Mouse (Mus musculus) neutrophil, adult 5-6 weeks (primary cell): ENCODE measurements around the gene Cd47. TPM values are rescaled to one million over a fixed set of nuclear protein-coding genes. Genes with fewer than 3 reads are reported as not detected.

Source experiments
- ATAC-seq: fragments of 151-379, 151-347 bp; 2 replicates; pipeline ENCODE4 v1.8.0; 2017; ENCODE audit warnings: mild to moderate bottlenecking, moderate TSS enrichment; ENCODE audit not compliant: insufficient number of reproducible peaks, poor library complexity, low FRiP score, severe bottlenecking; ENCODE audit errors: extremely low read depth
- total RNA-seq: library from RNA; stranded (forward); fragments of 200-1000 nt; gene quantifications from 2 replicates; pipeline ENCODE4 v1.2.3, GENCODE M21; 2017

Cd47 gene
- total RNA-seq, 1 experiment from 2014 or later = 119 TPM

DNA sequence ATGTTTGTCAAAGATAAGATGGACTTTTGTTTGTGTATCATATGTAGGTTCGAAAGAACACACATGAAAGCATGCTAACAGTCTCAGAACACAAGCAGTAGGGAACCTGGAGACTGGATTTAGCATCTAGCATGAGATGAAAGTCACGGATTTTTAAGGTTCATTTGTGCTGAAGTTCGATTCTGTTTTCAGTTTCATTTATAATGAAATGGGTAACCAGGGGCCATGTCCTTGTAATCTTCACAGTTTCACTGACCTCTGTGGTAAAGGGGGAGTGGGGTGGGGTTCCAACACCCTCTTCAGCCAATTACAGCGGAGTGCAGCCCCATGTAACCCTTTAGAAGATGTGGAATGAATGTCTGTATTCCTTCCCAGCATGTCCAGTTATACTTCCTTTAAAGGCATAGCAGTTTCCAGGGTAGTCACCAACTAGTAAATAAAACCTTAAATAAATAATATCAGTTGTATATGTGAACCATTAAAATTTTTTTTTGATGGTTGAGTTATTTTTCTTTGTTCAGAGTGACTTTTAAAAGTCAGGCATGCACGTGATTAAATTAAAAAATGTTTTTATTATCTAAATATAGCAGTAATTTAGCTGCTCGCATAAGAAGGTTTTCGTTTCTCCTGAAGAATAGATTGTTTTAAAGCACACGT lies 57.3 kb downstream of the Cd47 start:
- no peak for ATAC-seq

DNA sequence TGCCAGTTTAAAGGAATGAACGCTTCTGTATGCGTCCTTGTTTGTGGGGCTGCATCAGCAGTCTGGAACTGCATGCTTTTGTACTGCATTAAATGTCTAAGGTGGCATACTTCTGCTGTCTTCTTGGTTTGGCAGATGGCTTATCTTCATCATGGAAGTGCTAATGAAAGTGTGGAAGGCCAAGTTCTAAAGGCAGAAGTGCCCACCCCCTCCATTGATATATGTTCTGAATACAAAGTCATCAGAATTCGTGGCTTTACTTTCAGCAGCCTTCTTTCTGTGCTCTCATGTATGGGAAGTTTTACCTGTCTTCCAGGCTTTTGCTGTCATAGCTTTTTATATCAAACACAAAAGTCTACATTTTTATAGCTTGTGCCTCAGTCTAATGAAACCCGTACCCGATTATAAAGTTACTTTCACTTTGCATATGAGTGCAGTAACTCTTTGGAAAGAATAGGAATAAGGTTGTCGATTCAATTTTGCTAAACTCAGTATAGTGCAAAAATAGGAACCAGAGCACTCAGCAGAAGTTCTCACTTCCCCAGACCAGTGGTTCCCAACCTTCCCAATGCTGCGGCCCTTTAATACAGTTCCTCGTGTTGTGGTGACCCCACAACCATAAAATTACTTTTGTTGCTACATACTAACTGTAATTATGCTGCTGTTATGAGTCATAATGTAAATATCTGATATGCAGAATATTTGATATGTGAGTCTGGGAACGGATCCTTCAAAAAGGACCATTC lies 58.0 kb downstream of the Cd47 start:
- ATAC-seq = no peak

DNA sequence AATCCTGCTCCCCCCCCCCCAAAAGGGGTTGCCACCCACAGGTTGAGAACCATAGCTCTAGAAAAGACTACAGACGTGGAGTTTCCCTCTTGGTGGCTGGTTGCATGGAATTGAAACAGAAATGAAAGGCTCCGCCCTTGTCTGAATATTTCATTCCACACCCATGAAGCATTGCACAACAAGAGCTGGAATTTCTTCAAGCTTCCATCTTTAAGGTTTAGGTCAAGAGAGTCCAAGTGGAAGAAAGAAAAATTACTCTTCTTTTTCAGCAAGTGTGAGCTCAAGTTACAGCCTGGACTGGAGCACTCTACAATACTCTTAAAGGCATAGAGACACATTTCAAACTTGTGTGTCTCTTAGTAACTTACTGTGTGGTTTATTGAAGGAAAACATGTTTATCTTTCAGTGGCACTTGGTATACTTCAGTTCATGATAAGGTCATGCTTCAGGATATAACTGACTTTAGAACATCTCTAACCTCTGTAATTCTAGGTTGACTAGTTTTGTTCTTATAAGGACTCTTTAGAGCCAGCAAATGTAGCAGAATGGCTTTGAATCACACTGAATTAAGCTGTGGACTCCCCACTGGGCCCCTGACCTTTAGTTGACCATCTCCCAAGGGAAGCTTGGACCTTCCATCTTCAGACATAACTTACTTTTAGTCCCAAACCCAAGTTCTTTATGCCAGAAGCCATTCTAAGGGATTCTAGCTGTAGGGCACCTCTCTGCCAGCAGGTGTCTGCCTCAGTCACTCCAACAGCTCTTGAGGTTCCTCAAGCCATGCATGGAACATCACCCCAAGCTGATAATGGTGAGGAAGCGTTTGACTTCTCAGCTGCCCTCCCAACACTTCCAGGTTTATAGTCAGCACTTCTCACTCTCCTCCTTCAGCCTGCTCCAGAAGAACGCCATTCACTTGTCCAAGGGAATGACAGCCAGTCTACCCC lies 58.8 kb downstream of the Cd47 start:
- peak; percentile 43 for ATAC-seq

DNA sequence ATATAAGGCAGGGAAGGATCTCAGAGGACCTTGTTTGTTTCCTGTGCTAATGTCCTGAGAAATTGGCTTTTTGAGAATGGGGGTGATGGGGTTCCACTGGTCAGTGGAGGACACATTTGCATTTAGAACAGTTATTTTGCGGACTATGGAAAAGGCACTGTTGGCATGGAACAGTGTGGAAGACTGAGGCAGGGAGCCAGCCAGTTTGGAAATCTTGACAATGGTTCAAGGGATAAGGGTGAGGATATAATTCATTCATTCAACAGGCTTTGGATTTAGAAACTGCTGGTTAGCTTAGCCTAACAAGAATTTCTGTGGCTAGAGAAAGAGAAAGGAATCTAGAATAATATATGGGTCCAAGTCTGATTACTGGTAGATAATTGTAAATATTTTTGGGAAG lies 61.7 kb downstream of the Cd47 start:
- ATAC-seq = no peak

DNA sequence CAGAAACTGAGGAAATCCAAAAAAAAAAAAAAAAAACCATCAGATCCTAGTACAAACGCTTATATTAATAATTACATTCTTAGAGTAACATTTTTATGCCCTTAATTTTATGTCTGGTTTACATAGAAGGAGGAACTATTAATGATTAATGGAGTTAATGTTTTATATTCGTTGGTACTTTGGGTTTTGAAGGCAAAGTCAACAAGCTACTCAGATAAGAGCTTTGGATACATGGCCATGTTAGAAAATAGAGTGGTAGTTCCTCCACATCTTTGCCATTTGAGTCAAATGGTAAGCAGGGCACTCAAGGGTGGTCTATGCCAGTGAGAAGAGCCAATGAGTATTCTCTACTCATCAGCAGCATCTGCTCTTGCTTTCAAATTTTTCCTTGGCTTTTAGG lies 66.3 kb downstream of the Cd47 start:
- no peak for ATAC-seq

DNA sequence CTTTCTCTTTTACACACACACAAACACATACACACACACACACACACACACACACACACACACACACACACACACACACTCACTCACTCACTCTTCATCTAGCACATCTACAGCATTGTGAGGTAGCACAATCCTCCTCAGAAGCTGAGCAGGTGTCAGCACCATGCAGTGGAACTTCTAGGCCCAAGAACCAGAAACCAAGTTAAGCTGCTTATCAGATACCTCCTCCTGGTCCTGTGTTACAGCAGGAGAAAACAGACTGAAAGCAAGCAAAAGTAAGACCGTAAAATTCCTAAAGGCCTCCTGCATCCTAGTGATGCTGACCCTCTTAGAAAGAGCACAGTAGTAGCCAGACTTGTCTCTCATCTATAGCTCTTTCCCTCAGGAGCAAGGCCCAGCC lies 67.9 kb downstream of the Cd47 start:
- no peak for ATAC-seq

DNA sequence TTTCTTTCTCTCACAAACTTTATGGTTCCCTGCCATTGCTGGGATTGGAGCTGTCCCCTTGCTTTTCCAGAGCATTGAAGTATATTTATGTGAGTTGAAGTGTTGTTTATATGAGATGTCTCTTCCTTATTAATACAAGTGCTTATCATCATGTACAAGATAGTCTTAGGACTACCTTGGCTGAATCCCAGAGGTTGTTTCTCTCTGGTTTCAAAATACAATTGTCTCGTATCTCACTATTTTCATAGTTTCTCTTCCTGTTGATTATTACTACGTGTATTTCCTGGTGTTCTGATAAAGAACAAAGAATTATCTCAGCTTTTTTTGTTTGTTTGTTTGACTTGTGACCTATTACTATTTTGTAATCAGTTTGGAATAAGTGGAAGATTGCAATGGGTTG lies 73.6 kb downstream of the Cd47 start:
- ATAC-seq = no peak

DNA sequence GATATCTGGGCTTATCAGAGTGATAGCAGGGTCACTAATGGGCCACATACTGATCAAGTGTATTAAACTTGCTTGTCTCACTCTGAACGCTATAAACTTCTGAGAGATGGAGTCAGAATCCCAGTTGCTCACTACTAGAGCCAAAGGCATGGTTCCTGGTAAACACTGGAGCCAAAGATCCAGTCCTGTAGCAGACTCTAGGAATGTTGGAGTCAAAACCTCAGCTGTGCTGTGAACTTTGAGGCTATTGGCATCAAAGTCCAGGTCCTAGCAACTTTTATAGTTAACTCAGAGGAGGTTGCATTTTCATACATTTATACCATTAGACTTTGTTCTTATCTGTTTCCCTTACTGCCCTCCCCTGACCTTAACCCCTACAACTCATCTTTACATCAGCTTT lies 74.2 kb downstream of the Cd47 start:
- no peak for ATAC-seq

DNA sequence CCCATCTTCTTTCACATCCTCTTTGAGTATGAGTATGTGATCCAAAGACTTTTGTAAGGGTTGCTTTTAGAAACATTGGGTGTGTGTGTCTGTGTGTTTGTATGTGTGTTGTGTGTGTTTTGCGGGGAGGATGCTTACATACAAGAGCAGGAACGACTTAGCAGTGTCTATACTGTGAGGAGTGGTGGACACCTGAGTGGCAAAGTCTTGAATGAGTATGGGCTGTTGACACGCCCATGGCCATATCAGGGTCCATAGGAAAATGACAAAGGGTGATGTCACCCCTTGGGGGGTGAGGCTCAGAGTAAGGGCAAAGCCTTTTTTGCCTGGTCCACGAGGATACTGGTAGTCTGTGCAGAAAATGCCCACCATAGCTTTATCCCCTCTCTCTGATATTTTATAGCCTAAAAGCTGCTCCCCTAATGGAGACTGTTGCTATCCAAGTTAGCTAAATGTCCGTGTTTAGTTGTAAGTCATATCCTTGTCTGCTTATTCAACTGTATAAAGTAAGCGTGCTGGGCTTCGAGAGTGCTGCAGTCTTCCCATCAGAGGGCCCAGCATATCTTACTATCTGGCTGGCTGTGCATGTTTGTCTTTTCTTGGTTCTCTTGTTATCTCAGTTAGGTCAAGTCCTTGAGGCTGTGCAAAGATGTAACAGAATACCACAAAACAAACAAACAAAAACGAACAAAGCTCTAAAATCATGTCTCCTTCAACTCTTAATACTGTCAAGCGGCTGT lies 76.1 kb downstream of the Cd47 start:
- ATAC-seq = no peak

DNA sequence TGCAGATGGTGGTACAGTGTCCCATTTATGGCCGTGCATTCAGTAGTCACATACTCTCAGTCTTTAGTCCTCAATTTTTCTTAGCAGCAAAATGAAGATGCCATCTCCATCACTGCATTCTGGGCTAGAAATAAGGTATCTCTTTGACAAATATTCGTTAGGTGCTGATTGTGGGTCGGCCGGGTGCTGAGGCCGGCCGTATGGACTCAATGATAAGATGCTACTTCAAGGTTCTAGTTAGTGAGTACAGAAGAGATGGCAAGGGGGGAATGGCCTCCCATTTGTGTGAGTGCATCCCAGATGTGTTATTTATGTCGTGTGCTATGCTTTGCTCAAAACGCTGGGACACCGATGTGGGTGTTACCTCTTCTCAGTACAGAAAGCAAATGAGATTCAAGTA lies 76.9 kb downstream of the Cd47 start:
- no peak for ATAC-seq

DNA sequence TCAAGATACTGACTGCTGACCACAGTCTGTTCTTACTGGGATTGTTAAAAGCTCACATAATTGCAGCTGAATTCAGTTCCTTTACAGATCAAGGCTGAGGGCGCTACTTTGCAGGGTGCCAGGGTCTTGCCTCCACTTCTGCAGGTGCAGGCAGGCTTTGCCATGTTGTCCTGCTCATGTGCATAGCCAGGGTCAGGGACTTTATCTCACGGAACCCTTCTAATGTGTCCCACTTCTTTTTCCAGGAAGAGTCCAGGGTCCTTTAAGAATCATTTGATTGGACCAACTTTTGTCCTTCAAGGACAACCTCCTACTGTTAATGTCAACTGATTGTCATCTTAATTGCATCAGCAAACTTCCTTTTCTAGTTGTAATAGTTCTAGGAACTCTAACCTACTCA lies 77.7 kb downstream of the Cd47 start:
- ATAC-seq = no peak

DNA sequence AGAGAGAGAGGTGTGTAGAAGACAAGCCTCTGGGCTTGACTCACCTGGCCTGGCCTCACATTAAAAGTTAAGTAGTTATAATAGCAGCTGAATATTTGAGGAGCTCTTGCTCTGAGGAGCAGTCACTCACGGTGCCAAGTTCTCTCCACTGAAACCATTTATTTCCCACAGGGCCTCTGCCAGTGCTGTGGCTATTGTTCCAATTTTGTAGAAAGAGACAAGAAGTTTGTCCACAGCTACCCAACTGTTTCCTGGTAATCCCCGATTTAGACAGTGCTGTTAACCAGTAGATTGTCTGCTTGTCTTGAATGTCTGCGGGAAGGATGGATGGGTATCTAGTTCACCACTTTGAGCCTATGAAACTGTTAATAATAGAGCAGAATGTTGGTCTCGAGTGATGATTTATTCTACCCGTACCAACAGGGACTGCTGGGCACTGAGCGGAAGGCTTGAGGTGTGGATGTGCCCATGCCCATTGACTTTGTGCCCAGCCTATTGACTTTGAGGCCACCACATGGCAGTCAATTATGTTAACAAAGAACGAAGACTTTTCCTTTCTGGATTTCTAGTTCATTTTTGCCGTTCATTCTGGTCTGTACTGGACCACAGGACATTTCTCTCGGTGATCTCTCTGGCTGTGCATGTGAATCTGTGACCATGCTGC lies 86.2 kb downstream of the Cd47 start:
- ATAC-seq = no peak

DNA sequence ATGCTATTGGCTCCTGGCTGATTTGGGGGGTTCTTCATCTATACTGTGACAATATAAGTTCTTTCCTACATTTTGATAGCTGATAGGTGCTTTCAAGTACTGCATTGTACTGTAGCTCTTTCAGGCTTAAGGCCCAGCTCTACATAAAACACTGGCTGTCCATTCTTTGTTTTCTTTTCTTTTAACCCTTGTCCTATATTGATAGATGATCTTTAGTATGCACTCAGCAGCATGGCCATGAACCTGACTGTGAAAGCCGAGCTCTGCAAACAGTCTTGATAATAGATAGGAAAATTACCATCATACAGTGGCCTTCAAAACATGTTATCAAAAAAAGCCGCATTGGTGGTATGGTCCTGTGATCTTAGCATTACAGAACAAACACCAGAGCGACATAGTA lies 87.0 kb downstream of the Cd47 start:
- no peak for ATAC-seq

DNA sequence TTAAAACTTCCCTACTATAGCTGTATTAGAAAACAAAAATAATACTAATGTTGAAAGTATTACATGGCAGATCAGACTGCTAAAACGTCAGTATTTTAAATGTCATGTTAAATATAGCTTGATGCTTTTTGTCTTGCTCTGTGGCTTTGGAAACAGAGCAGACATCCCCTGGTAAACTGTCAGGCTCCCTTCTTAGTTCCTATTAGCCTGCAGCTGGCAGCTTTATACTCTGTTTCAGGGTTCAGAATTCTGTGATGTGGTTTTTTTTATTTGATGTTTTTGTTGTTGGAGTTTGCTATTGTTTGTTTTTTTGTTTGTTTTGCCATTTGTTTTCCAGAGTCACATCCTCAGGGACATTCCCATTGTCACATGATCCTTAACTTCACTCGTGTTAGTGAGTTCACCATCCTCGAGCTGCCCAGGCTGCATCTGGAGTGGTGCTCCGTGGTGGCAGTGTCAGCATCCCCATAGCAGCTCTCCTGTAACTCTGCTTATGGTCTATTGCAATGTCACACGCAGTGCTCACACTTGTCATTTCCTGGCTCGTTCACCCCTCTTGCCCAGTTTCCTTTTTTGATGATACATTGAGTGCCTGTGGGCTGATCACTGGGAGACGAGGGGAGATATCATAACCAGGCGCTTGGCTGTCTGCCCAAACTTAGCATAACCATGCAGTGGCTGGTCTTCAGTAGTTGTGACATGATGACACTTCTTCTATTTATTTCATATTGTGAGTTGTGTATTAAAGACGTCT lies 87.7 kb downstream of the Cd47 start:
- ATAC-seq = 0 out of 2 replicates have a peak, but pooled peaks have one; percentile 41

DNA sequence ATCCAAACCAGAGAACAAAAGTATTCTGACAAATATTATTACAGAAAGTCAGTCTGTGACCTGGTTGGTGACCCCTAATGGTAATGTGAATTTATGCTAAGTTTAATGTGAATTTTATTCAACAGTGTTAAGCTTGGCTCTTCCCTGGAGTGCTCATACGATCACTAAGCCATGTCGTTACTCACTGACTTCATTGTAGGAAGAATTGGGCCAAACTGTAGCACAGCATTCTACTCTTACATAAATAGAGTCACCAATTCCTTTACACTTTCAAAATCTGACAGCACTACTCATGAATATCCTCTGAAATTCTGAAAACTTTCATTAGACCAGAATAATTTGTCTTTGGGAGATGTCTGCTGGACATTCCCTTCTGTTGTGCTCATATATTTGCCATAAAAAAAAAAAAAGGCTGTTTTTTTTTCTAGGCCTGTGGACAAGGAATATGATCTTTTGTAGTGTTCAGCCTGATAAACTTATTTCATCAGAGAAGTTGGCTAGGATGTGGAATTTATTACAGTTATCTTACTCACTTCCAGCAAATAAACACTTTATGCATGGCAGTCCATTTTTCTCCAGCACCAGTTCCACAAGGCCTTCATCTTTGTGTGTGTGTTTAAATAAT lies 88.8 kb downstream of the Cd47 start:
- ATAC-seq = no peak

DNA sequence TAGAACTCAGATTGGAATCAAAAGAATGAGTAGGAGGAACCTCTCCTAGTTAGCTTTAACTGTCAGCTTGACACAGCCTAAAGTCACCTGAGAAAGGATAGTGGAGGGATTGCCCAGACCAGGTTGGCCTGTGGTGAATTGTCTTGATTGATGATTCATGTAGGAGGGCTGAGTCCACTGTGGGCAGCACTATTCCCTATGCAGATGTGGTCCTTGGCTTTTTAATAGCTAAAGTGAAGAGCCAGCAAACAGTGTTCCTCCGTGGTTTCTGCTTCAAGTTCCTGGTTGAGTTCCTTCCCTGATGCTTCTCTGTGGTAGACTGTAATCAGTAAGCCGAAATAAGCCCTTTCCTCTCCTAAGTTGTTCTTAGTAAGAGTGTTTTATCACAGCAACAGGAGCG lies 91.9 kb downstream of the Cd47 start:
- ATAC-seq = no peak

DNA sequence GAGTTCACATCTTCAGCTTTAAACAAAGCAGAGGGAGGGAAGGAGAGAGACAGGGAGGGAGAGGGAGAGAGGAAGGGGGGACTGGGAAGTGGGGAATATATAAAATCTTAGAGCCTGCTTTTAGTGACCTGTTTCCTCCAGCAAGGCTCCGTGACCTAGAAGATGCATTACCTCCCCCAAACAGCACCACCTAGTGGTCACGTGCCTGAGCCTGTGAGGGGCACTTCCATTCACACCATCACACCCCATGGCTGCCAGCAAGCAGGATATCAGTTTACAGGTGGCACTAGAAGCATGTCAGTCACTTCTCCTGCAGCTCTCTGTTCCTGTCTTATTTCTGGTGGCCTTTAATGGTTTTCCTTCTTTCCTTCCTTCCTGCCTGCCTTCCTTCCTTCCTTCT lies 92.6 kb downstream of the Cd47 start:
- peak; percentile 66; the same call in 1 of the 2 replicates for ATAC-seq
